Mouse (Mus musculus): ENCODE data around the gene Macrod1. TPM values are rescaled to one million over a fixed set of nuclear protein-coding genes. Genes with fewer than 3 reads are reported as not detected.

Gene Macrod1
- polyA plus RNA-seq (2015; fragmentation: Nextera tagmentation; extraction: Ambion mirVana) = 4.6 and 5.8 TPM in 2 replicates

DNA sequence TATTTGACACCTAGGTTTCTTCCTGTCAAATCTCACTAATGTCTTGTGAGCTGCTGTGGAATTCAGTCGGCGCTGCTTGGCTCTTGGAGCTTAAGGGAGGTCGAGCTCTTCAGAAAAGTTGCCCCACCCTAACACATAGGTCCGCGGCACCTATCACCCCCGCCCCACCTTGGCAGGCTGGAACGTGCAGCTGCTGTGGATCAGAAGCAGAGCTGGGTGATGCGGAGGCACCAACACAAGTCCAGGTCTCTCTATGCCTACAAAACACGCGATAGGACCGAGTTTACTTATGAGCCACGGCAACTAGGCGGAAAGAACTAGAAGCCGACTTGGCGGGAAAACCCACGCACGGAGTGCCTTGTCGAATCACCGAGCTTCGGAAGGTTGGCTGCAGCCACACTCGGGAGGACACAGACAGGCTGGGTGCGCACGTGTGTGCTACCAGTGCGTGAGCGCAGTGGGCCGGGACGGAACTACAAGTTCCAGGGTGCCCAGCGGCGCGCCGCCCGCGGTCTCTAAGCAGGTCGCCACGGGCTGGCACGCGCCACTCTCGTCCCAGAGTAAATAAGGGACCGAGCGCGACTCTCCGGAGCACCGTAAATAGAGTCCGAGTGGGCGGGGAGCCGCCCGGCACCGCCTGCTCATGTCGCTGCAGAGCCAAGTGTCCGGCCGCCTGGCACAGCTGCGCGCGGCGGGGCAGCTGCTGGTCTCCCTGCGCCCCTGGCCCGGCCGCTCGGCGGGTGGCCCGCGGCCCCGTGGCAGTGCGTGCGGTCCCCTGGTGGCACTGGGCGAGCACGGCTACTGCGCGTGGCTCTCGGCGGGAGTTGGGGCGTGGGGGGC, at the start of gene Macrod1:
Gene Macrod1, plus strand, starts transcription at position 563 of the 840 bp plus-strand sequence.
- 1% methylated on average over 70 of the region's 72 CpGs for WGBS (ENCODE audit: insufficient replicate concordance)
- Histone ChIP-seq H3K9me3 (replicated peaks; ENCODE audit: control insufficient read depth, low read length) (no peaks in the 10 kb centered on the region), H3K27me3 (ENCODE audit: control insufficient read depth, insufficient read depth, low read depth, low read length) (no peaks in the 10 kb centered on the region), H3K36me3 (ENCODE audit: control insufficient read depth, insufficient read depth) (no peaks in the 10 kb centered on the region), H3K4me1 (ENCODE audit: control insufficient read depth, low read depth, low read length) (peaks cover 24% of the 10 kb centered on the region), H3K4me3 (ENCODE audit: low read depth, low read length) (peak within 1 kb of the TSS; percentile 73), H3K9ac (ENCODE audit: low read depth, low read length) (peak within 1 kb of the TSS; percentile 73), H3K4me2 (ENCODE audit: low read depth, low read length) (peak within 1 kb of the TSS; percentile 97), H3K27ac (ENCODE audit: low read length) (0 out of 2 replicates have a peak within 1 kb of the TSS, but pooled peaks have one; percentile 17)
- peak; percentile 82 for ATAC-seq (ENCODE audit: low read depth)

DNA sequence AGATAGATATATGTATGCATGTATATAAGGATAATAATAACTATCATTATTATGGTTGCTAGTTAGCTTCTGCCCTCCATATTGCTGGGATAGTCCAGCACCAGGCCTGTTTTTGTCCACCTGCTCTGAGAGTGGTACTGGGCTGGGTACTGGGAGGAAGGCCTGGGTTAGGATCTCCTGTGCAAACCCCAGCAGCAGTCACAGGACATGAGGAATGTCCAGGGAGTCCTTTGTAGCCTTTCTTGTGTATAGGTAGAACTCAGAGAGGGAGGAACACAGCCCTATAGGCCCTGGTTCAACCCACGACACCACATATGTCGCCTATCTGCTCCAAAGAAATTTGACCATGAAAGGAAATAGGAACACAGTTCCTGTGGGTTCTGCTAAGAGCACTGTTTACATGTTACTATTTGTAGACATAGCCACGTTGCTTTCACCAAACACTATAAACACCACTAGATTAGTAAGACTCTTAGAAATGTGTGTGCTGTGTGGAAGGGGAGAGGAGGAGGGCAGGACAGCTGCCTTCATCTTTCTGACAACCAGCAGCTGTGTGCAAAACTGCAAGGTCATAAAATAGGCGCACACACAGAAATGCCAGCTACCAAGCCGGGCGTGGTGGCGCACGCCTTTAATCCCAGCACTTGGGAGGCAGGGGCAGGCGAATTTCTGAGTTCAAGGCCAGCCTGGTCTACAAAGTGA, 49.6 kb upstream of the Macrod1 start:
- ATAC-seq (ENCODE audit: low read depth) = no peak
- Histone ChIP-seq H3K27ac (ENCODE audit: low read length) (no peak overlapping the region), H3K4me3 (ENCODE audit: low read depth, low read length) (no peak overlapping the region), H3K9ac (ENCODE audit: low read depth, low read length) (no peak overlapping the region), H3K9me3 (replicated peaks; ENCODE audit: control insufficient read depth, low read length) (no peaks in the 10 kb centered on the region), H3K36me3 (ENCODE audit: control insufficient read depth, insufficient read depth) (peaks cover 9% of the 10 kb centered on the region), H3K4me2 (ENCODE audit: low read depth, low read length) (no peak overlapping the region), H3K27me3 (ENCODE audit: control insufficient read depth, insufficient read depth, low read depth, low read length) (no peaks in the 10 kb centered on the region), H3K4me1 (ENCODE audit: control insufficient read depth, low read depth, low read length) (no peaks in the 10 kb centered on the region)
- WGBS (ENCODE audit: insufficient replicate concordance) = 83% methylated on average over 9 of the region's 9 CpGs

DNA sequence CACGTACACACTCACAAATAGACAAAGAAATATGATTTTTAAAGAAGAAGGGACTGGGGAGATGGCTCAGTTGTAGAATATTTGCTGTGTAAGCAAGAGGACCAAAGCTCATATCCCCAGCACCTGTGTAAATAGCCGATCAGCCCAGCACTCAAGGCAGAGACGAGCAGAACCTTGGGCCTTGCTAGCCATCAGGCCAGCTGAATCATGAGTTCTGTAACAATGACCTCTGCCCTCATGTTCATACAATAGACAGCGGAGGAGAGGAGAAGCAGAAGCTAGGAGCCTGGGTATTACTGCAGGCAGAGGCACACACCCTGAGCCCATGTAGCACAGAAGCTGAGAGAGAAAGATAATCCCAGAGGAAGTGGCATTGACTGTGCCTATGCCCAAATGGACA, 44.2 kb upstream of the Macrod1 start:
- no peaks in the 10 kb centered on the region for H3K27me3 ChIP-seq (ENCODE audit: control insufficient read depth, insufficient read depth, low read depth, low read length)
- H3K4me1 ChIP-seq (ENCODE audit: control insufficient read depth, low read depth, low read length) = peaks cover 8% of the 10 kb centered on the region
- no peak overlapping the region for H3K9ac ChIP-seq (ENCODE audit: low read depth, low read length)
- H3K27ac ChIP-seq (ENCODE audit: low read length) = no peak overlapping the region
- no peak overlapping the region for H3K4me3 ChIP-seq (ENCODE audit: low read depth, low read length)
- ATAC-seq (ENCODE audit: low read depth) = 0 out of 2 replicates have a peak, but pooled peaks have one; percentile 11
- no peaks in the 10 kb centered on the region for H3K9me3 ChIP-seq (replicated peaks; ENCODE audit: control insufficient read depth, low read length)
- H3K4me2 ChIP-seq (ENCODE audit: low read depth, low read length) = no peak overlapping the region
- peaks cover 22% of the 10 kb centered on the region for H3K36me3 ChIP-seq (ENCODE audit: control insufficient read depth, insufficient read depth)
- WGBS (ENCODE audit: insufficient replicate concordance) = 67% methylated on average over 4 of the region's 4 CpGs

DNA sequence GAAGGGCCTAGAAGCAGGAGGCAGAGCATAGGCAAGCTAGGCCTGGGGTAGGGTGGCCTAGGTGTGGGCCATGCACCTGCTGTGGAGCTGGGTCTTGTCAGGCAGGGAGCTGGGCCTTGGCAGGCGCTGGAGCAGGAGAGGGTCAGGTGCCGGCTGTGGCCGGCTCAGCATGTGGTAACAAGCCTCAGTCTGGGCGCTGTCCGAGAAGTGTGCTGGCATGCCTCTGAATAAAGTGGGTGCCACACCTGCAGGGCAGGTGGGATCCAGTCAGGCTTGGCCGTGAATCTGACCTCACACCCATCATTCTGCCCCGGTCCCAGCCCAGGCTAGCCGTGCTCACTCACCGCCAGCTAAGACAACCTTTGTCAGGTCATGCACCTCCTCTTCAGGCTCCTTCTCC, 42.6 kb upstream of the Macrod1 start:
- H3K4me2 ChIP-seq (ENCODE audit: low read depth, low read length) = no peak overlapping the region
- peaks cover 22% of the 10 kb centered on the region for H3K36me3 ChIP-seq (ENCODE audit: control insufficient read depth, insufficient read depth)
- no peak overlapping the region for H3K27ac ChIP-seq (ENCODE audit: low read length)
- peaks cover 11% of the 10 kb centered on the region for H3K4me1 ChIP-seq (ENCODE audit: control insufficient read depth, low read depth, low read length)
- no peak overlapping the region for H3K4me3 ChIP-seq (ENCODE audit: low read depth, low read length)
- no peak overlapping the region for H3K9ac ChIP-seq (ENCODE audit: low read depth, low read length)
- 92% methylated on average over 9 of the region's 9 CpGs for WGBS (ENCODE audit: insufficient replicate concordance)
- no peaks in the 10 kb centered on the region for H3K9me3 ChIP-seq (replicated peaks; ENCODE audit: control insufficient read depth, low read length)
- ATAC-seq (ENCODE audit: low read depth) = no peak
- no peaks in the 10 kb centered on the region for H3K27me3 ChIP-seq (ENCODE audit: control insufficient read depth, insufficient read depth, low read depth, low read length)

DNA sequence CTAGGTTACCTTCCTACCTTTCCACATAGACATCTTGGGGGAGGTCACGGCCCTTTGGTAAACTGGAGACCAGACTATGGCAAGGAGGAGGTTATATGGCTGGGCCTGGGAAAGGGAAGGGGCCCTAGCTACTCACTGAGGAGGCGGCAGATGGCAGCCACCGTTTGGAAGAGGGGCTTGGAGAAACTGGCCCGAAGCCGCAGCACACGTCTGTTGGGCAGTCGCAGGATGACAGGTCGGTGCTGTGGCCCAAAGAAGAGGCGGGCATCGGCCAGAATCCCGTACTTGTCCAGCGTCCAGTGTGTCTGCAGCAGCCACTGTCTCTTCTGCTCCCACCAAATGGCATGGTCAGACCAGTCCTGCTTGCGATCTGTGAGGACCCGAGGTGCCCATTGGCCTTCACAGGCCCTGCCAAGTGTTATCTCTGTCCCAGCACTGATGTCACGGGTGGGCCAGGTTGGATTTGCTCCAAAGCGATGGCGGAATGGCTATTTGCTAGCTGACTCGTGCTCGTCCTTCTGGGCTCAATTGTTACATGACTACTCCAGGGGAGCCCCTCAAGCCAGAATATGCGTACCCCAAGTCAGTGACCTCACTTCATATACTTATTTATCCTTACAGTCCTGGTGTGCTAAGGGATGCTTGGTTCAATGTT, 42.0 kb upstream of the Macrod1 start:
- Histone ChIP-seq H3K27ac (ENCODE audit: low read length) (no peak overlapping the region), H3K4me1 (ENCODE audit: control insufficient read depth, low read depth, low read length) (peaks cover 11% of the 10 kb centered on the region), H3K4me2 (ENCODE audit: low read depth, low read length) (no peak overlapping the region), H3K36me3 (ENCODE audit: control insufficient read depth, insufficient read depth) (peaks cover 22% of the 10 kb centered on the region), H3K9ac (ENCODE audit: low read depth, low read length) (no peak overlapping the region), H3K4me3 (ENCODE audit: low read depth, low read length) (no peak overlapping the region), H3K9me3 (replicated peaks; ENCODE audit: control insufficient read depth, low read length) (no peaks in the 10 kb centered on the region), H3K27me3 (ENCODE audit: control insufficient read depth, insufficient read depth, low read depth, low read length) (no peaks in the 10 kb centered on the region)
- ATAC-seq (ENCODE audit: low read depth) = no peak
- WGBS (ENCODE audit: insufficient replicate concordance) = 89% methylated on average over 20 of the region's 20 CpGs

DNA sequence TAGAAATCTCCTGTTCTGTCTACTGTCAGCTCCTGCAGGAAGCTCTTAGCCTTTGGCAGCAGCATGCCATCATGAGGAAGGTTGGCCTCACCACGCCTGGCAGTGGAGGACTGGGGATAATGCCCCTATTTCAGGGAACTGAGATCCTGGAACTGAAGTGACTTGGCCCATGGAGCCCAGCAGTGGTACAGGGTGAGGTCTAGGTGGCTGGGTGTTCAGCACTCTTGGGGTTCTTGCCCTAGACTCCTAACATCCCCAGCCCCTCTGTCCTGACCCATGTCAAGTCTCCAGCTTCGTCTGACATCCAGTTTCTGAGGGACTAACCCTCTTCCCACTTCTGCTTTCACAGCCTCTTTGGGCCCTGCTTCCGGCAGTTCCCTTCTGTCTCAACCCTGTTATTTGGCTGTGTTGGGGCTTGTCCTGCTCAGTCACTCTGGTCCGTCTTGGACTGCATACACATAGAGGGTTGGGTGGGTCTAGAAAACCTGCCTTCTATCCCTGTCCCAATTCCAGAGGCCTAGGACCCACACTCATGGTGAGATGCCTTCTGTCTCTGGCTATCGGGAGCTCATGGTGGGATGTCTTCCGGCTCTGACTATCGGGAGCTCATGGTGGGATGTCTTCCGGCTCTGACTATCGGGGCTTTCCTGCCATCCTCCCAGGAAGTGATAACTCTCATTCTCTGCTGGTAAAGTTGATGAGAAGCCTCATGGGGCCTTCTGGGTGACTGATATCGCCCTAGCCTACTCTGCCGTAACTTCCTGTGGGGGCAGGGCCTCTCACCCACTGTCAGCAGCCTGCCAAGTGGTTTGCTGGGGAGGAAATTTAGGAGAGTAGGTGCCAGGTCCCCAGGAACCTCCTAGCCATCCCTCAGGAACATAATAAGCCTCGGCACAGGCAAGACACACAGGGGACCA, 38.8 kb upstream of the Macrod1 start:
- peak overlapping the region; percentile 90 for H3K27ac ChIP-seq (ENCODE audit: low read length)
- no peaks in the 10 kb centered on the region for H3K27me3 ChIP-seq (ENCODE audit: control insufficient read depth, insufficient read depth, low read depth, low read length)
- H3K36me3 ChIP-seq (ENCODE audit: control insufficient read depth, insufficient read depth) = peaks cover 43% of the 10 kb centered on the region
- WGBS (ENCODE audit: insufficient replicate concordance) = 12% methylated on average over 12 of the region's 12 CpGs
- H3K9ac ChIP-seq (ENCODE audit: low read depth, low read length) = peak overlapping the region; percentile 82
- peak overlapping the region; percentile 66 for H3K4me2 ChIP-seq (ENCODE audit: low read depth, low read length)
- H3K4me3 ChIP-seq (ENCODE audit: low read depth, low read length) = peak overlapping the region; percentile 76
- ATAC-seq (ENCODE audit: low read depth) = peak; percentile 85
- no peaks in the 10 kb centered on the region for H3K9me3 ChIP-seq (replicated peaks; ENCODE audit: control insufficient read depth, low read length)
- peaks cover 18% of the 10 kb centered on the region for H3K4me1 ChIP-seq (ENCODE audit: control insufficient read depth, low read depth, low read length)

DNA sequence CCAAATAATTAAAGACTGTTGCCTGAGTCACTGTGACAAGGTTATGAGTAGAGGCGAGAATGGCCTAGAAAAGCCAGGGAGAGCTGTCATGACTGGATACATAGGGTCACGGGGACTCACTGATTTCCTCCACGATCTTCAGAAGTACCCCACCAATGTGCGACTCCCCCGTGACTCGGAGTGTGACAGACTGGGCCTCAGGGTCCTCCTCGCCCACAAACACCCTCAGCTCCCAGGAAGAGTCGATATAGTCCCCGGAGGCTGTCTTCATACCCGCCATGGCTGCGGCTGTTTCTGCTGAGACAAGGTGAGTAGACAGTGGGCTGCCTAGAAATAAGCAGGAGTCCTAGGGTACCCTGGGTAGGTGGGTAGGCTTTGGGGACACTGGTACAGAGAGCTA, 38.1 kb upstream of the Macrod1 start:
- peaks cover 40% of the 10 kb centered on the region for H3K36me3 ChIP-seq (ENCODE audit: control insufficient read depth, insufficient read depth)
- H3K4me1 ChIP-seq (ENCODE audit: control insufficient read depth, low read depth, low read length) = peaks cover 18% of the 10 kb centered on the region
- H3K27ac ChIP-seq (ENCODE audit: low read length) = peak overlapping the region; percentile 90
- peak overlapping the region; percentile 66 for H3K4me2 ChIP-seq (ENCODE audit: low read depth, low read length)
- no peaks in the 10 kb centered on the region for H3K9me3 ChIP-seq (replicated peaks; ENCODE audit: control insufficient read depth, low read length)
- 17% methylated on average over 11 of the region's 11 CpGs for WGBS (ENCODE audit: insufficient replicate concordance)
- peak overlapping the region; percentile 82 for H3K9ac ChIP-seq (ENCODE audit: low read depth, low read length)
- H3K4me3 ChIP-seq (ENCODE audit: low read depth, low read length) = peak overlapping the region; percentile 76
- 0 out of 2 replicates have a peak, but pooled peaks have one; percentile 3 for ATAC-seq (ENCODE audit: low read depth)
- no peaks in the 10 kb centered on the region for H3K27me3 ChIP-seq (ENCODE audit: control insufficient read depth, insufficient read depth, low read depth, low read length)

DNA sequence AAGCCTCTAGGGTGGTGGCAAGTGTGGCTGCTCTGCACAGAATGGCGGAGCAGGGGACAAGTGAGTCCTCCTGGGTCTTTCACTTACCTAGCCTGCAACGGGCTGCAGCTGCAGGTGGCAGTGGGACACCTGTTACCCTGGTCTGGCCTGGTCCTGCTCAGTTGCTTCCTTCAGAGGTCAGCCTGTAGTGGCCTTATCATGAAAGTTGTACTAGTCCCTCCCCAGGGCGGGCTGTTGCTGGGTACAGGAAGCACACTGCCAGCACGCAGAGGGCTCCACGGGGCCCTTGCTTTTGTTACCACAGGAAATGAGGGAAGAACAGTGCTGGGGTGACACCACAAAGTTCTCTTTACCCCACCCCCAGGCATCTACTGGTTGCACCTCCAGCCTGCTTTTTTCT, 37.4 kb upstream of the Macrod1 start, which contains the start of gene Fermt3:
Gene Fermt3, minus strand, starts transcription at position 279 of the 400 bp plus-strand sequence.
- no peaks in the 10 kb centered on the region for H3K27me3 ChIP-seq (ENCODE audit: control insufficient read depth, insufficient read depth, low read depth, low read length)
- 14% methylated on average over 5 of the region's 5 CpGs for WGBS (ENCODE audit: insufficient replicate concordance)
- peaks cover 38% of the 10 kb centered on the region for H3K36me3 ChIP-seq (ENCODE audit: control insufficient read depth, insufficient read depth)
- peak within 1 kb of the TSS; percentile 90 for H3K27ac ChIP-seq (ENCODE audit: low read length)
- H3K4me2 ChIP-seq (ENCODE audit: low read depth, low read length) = peak within 1 kb of the TSS; percentile 66
- peaks cover 18% of the 10 kb centered on the region for H3K4me1 ChIP-seq (ENCODE audit: control insufficient read depth, low read depth, low read length)
- no peaks in the 10 kb centered on the region for H3K9me3 ChIP-seq (replicated peaks; ENCODE audit: control insufficient read depth, low read length)
- H3K4me3 ChIP-seq (ENCODE audit: low read depth, low read length) = peak within 1 kb of the TSS; percentile 76
- ATAC-seq (ENCODE audit: low read depth) = peak; percentile 81
- H3K9ac ChIP-seq (ENCODE audit: low read depth, low read length) = peak within 1 kb of the TSS; percentile 82
